Mouse (Mus musculus) ES-Bruce4 (cell line): ENCODE measurements around the gene Apol7a.

Experiments used
- CTCF ChIP-seq: IDR thresholded peaks from one replicate; pipeline ENCODE4 v1.8.1; 2011; ENCODE audit warnings: low read depth, low read length
- EP300 ChIP-seq: IDR thresholded peaks from 2 replicates; pipeline ENCODE4 v1.6.1; 2011; ENCODE audit warnings: low read depth, low read length; ENCODE audit not compliant: insufficient read depth
- POLR2A ChIP-seq: IDR thresholded peaks from one replicate; pipeline ENCODE4 v1.8.1; 2011; ENCODE audit warnings: low read length; ENCODE audit not compliant: insufficient read depth

- TF ChIP-seq EP300 (peak; percentile 63; the same call in 1 of the 2 replicates), POLR2A (no peak), CTCF (no peak)
Measured at GRCm38 (mm10) chr15:77354496-77354847, 44.4 kb downstream of the Apol7a start.
